Mouse (Mus musculus) natural killer cell, adult 2 months (primary cell): Measurements from ENCODE around the gene Eprs.

Experiments used
- DNase-seq, 2 experiments: peaks; one replicate each; pipeline ENCODE4 v3.0.0; 2022; ENCODE audit warnings: low spot score in 2 of 2

Gene Eprs

GRCm38 (mm10) chr1:185449727-185450126 lies 86.9 kb downstream of the Eprs start:
- no peak for DNase-seq

- DNase-seq: no peak
Observed at GRCm38 (mm10) chr1:185451077-185451476, 88.2 kb downstream of the Eprs start.

- no peak for DNase-seq
Observed at GRCm38 (mm10) chr1:185451495-185451894, 88.7 kb downstream of the Eprs start.

- no peak for DNase-seq
Observed at GRCm38 (mm10) chr1:185452461-185452860, 89.6 kb downstream of the Eprs start.

- DNase-seq: no peak
Observed at GRCm38 (mm10) chr1:185454144-185454543, 91.3 kb downstream of the Eprs start.

GRCm38 (mm10) chr1:185454575-185454954 lies 91.7 kb downstream of the Eprs start, which contains the start of gene Slc30a10:
Slc30a10 (plus strand) TSS chr1:185454848.
- no peak for DNase-seq

- DNase-seq: no peak
Observed at GRCm38 (mm10) chr1:185454955-185455701, 92.3 kb downstream of the Eprs start.

GRCm38 (mm10) chr1:185456327-185456726 lies 93.5 kb downstream of the Eprs start:
- no peak for DNase-seq

GRCm38 (mm10) chr1:185460096-185460495 lies 97.3 kb downstream of the Eprs start:
- DNase-seq: no peak

- DNase-seq: no peak
Observed at GRCm38 (mm10) chr1:185462889-185463288, 100.0 kb downstream of the Eprs start.

- no peak for DNase-seq
Observed at GRCm38 (mm10) chr1:185469551-185470021, 106.7 kb downstream of the Eprs start.

- DNase-seq: no peak
Observed at GRCm38 (mm10) chr1:185472025-185472720, 109.3 kb downstream of the Eprs start.

GRCm38 (mm10) chr1:185472730-185473129 lies 109.9 kb downstream of the Eprs start:
- no peak for DNase-seq

GRCm38 (mm10) chr1:185473437-185473836 lies 110.6 kb downstream of the Eprs start:
- DNase-seq: no peak
